Mouse (Mus musculus) neural tube, embryonic 10.5 days (tissue): ENCODE results near the gene Ccdc184.

Experiments used
- DNase-seq: peaks from one replicate; pipeline ENCODE4 v3.0.0-alpha.2; 2017; ENCODE audit warnings: low spot score; ENCODE audit errors: extremely low spot score

The Ccdc184 gene

DNA sequence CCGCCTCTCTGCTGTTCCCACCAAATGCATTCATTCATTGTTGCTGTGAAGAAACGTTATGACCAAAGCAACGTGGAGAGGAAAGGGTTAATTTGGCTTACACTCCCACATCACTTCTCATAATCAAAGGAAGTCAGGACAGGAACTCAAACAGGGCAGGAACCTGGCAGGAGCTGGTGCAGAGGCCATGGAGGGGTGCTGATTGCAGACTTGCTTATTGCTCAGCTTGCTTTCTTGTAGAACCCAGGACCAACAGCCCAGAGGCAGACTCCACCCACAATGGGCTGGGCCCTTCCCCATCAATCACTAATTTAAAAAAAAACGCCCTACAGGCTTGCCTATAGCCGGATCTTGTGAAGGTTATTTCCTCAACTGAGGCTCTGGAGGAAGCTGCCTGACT is 47.2 kb downstream of the Ccdc184 start:
- DNase-seq, result no peak
